Mouse (Mus musculus) thymus, adult 2 months (tissue): ENCODE results near the gene Rad9a. TPM values are rescaled to one million over a fixed set of nuclear protein-coding genes. Genes with fewer than 3 reads are reported as not detected.
A peak's percentile ranks its signal among the peaks of the same experiment; 100 is the strongest.

Experiments
- DNase-seq: peaks from one replicate; pipeline ENCODE4 v3.0.0; 2021
- H3K27ac ChIP-seq: fragments of 200-500 bp; 2 replicates; pipeline ENCODE4 v1.5.1; 2012; ENCODE audit warnings: low read length, control low read depth; ENCODE audit not compliant: control insufficient read depth, insufficient read depth
- H3K27me3 ChIP-seq: fragments of 200-500 bp; 2 replicates; pipeline ENCODE4 v1.6.1; 2012; ENCODE audit warnings: mild to moderate bottlenecking, low read length, moderate library complexity, mixed read lengths; ENCODE audit not compliant: control insufficient read depth, insufficient read depth
- H3K36me3 ChIP-seq: fragments of 200-500 bp; 2 replicates; pipeline ENCODE4 v1.6.1; 2012; ENCODE audit warnings: mild to moderate bottlenecking, low read length, moderate library complexity; ENCODE audit not compliant: control insufficient read depth, insufficient read depth
- H3K4me1 ChIP-seq: fragments of 200-500 bp; replicated peaks from 2 replicates; pipeline ENCODE4 v1.6.1; 2012; ENCODE audit warnings: low read length; ENCODE audit not compliant: control insufficient read depth, insufficient read depth
- H3K4me3 ChIP-seq: fragments of 200-500 bp; 2 replicates; pipeline ENCODE4 v1.5.1; 2012; ENCODE audit warnings: mild to moderate bottlenecking, low read length, control low read depth, moderate library complexity; ENCODE audit not compliant: control insufficient read depth, insufficient read depth
- CTCF ChIP-seq: fragments of 200-500 bp; IDR thresholded peaks from 2 replicates; pipeline ENCODE4 v1.5.1; 2012; ENCODE audit warnings: mild to moderate bottlenecking, control low read depth, low read length, moderate library complexity, borderline replicate concordance; ENCODE audit not compliant: control insufficient read depth, poor library complexity, insufficient read depth; ENCODE audit errors: extremely low read depth
- POLR2A ChIP-seq: fragments of 200-500 bp; IDR thresholded peaks from 2 replicates; pipeline ENCODE4 v1.6.1; 2012; ENCODE audit warnings: mild to moderate bottlenecking, low read length, control low read depth, moderate library complexity; ENCODE audit not compliant: control insufficient read depth, poor library complexity, insufficient read depth; ENCODE audit errors: extremely low read depth
- WGBS: fragments of 180-500 bp; shearing (Covaris S2); methylation state at CpG from one replicate; pipeline ENCODE4 v1.1.7; 2018; 5-methylcytosine and 5-hydroxymethylcytosine counted together
- polyA plus RNA-seq: library from polyadenylated mRNA; depleted of rRNA; stranded (reverse); fragments of >200 nt; gene quantifications from 2 replicates; pipeline ENCODE4 v1.2.3, GENCODE M21; 2012

Gene Rad9a
- polyA plus RNA-seq, 1 experiment: 143 TPM

DNA sequence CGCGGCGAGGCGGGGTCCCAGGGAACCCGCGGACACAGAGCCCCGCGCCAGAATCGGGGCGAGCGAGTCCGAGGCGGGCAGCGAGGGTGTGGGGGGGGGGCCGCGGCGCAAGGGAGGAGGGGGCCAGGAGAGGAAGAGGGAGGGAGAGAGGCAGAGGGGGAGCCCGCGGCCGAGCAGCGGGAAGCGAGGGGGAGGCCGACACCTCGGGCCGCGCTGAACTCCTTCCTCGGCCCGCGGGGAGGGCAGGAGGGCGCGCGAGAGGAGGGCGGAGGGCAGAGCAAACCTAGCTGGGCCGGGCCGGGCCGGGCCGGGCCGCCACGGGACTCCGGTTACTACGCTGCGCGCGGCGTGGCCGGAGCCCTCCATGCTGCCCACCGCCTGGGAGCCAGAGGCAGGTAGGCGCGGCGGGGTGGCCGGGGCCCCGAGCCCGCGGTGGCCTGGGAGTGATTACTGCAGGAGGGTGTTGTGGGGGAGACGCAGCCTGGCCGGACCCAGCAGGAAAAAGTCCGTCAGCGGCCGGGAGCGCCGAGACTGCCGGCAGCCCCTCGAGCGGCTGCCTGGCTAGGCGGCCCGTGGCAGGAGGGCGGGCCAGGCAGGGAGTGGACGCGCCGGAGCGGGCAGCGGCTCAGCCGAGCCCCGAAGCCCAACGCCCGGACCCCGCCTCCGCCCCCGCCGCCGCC is 13.4 kb upstream of the Rad9a start:
- Histone ChIP-seq H3K4me3 (peak overlapping the region; percentile 64), H3K27me3 (peaks cover 27% of the 10 kb centered on the region), H3K4me1 (peaks cover 36% of the 10 kb centered on the region), H3K36me3 (no peaks in the 10 kb centered on the region), H3K27ac (peak overlapping the region; percentile 10; the same call in 1 of the 2 replicates)
- no peak for DNase-seq
- under 1% methylated on average over 65 of the region's 81 CpGs for WGBS
- no peak for TF ChIP-seq POLR2A
- no peak for TF ChIP-seq CTCF

DNA sequence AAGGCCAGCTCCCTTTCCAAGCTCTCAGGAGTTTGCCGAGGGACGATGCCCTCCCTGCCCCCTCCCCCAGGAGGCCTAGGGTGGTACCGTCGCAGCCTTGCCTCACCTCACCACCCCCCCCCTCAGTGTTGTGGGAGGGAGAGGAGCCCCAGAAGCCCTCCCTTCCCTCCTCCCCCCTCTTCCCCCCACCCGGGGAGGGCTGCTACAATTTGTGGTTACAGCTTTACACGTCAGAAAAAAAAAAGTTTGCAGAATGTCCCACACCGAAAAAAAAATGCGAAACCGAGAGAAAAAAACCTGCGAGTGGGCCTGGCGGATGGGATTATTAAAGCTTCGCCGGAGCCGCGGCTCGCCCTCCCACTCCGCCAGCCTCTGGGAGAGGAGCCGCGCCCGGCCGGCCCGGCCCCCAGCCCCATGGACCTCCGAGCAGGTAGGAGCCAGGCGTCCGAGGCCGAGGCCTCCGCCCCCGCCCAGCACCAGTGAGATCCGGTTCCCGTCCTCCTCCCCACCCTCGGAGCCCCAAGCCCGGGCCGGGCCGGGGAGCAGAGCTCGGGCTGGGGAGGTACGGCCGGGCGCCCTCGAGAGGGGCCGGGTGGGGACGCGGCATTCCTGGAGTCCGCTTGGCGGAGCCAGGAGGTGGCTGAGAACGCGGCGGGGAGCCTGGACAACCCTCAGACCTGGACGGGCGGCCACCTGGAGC is 12.8 kb upstream of the Rad9a start, which contains the start of the genes Clcf1 and AC109138.7:
Gene Clcf1, plus strand, starts transcription at position 168 of the 700 bp plus-strand sequence.
Gene AC109138.7, plus strand, starts transcription at position 287 of the 700 bp plus-strand sequence.
- H3K4me3 ChIP-seq: peak within 1 kb of the TSS; percentile 64
- TF ChIP-seq POLR2A (no peak), CTCF (no peak)
- WGBS: under 1% methylated on average over 47 of the region's 49 CpGs
- peak within 1 kb of the TSS; percentile 10; the same call in 1 of the 2 replicates for H3K27ac ChIP-seq
- peak; percentile 63 for DNase-seq
- H3K36me3 ChIP-seq: no peaks in the 10 kb centered on the region
- peaks cover 27% of the 10 kb centered on the region for H3K27me3 ChIP-seq
- peaks cover 30% of the 10 kb centered on the region for H3K4me1 ChIP-seq

DNA sequence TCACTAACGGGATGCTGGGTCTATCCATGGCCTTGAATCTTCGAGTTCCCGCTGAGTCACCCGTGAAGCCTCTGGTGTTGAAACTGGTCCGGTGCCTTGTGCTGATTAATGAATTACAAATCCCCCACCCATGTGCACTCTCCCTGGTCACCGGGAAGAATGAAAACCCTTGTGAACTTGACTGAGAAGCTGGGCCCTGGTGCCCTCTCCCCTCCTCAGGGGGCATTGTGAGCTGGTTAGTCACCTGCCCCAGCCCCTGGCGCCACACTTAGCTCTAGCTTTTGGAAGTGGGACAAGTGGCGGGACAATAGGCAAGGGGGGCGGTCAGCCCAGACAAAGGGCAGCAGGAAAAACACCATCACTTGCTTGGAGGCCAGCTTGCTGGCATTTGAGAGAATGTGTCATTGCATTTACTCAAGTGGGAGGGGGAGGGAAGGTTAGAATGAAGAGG is 12.1 kb upstream of the Rad9a start:
- Histone ChIP-seq H3K27me3 (peaks cover 27% of the 10 kb centered on the region), H3K4me1 (peaks cover 32% of the 10 kb centered on the region), H3K36me3 (no peaks in the 10 kb centered on the region), H3K4me3 (0 out of 2 replicates have a peak overlapping the region, but pooled peaks have one; percentile 64), H3K27ac (no peak overlapping the region)
- no peak for DNase-seq
- WGBS: 17% methylated on average over 9 of the region's 9 CpGs
- TF ChIP-seq POLR2A: no peak
- TF ChIP-seq CTCF: no peak

DNA sequence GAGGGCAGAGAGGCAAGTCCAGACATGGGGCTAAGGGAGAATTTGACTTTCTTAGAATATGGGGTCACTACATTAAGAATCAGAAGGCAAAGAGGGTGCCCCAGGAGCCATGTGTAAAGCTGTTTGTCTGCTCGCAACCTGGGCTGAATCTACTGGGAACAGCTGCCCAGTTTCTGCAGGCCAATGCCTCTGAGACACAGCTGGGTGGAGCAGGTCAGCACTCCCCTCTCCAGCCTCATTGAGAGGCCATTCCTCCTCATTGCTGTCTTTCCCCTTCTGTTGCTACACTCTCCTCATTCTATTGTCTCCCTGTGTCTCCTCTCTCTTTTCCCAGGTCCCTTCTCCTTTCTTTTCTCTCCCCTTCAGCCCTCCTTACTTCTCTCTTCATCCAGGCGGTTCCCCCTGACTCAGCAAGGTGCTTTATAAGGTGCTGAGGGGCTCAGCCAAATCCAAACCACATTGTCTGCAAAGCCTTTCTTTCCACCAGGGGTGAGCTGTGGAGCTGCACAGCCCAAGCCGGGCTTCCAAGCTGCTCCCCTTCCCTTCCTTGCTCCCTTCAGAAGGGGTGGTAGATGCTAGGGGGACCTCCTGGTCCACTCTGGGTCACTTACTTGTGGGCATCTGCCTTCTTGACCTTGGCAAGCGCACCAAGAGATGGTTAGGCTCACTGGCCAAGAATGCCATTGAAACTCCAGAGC is 10.6 kb upstream of the Rad9a start:
- peaks cover 26% of the 10 kb centered on the region for H3K4me1 ChIP-seq
- H3K27ac ChIP-seq: no peak overlapping the region
- no peak for DNase-seq
- H3K27me3 ChIP-seq: peaks cover 27% of the 10 kb centered on the region
- H3K36me3 ChIP-seq: no peaks in the 10 kb centered on the region
- no peak overlapping the region for H3K4me3 ChIP-seq
- WGBS: 84% methylated on average over 4 of the region's 4 CpGs
- TF ChIP-seq POLR2A (no peak), CTCF (no peak)

DNA sequence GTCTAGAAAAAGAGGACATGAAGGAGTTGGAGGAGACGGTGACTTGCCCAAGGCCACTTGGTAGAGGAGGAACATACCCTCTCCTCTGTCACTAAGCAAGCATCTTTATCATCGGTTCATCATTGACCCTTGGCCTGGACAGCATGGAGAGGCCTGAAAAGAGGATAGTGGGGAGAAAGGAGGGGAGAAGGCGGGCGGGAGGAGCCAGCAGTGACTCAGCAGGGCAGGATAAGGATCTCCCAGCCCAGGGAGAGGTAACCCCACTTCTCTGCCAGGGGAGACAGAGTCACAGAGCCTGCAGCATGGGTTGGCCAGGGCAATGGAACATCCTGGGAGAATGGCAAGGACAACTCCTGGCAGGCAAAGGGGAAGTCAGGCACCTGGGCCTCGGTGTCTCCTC is 7.1 kb upstream of the Rad9a start:
- WGBS: 79% methylated on average over 5 of the region's 5 CpGs
- no peak overlapping the region for H3K27ac ChIP-seq
- TF ChIP-seq POLR2A: no peak
- TF ChIP-seq CTCF: no peak

DNA sequence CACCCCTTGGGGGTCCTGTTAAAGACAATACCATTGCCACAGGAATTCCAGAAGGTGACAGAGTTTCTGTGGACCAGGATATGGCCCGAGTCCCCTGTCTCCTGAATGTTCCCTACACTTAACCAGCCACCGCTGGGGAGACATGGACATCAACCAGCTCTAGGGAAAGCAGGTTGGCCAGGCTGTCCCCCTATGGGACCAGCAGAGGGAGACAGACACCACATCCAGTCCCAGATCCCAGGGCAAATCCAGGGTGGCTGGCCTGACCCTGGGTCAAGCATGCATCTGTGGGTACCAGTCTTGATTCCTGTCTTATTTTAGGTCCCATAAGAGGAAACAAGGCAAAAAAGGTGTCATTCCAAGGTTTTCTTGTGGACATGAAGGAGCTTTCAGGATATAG is 5.5 kb upstream of the Rad9a start:
- no peak for TF ChIP-seq POLR2A
- TF ChIP-seq CTCF: peak; percentile 95
- no peak overlapping the region for H3K27ac ChIP-seq
- H3K4me3 ChIP-seq: no peak overlapping the region
- WGBS: 15% methylated on average over 2 of the region's 2 CpGs
- H3K36me3 ChIP-seq: no peaks in the 10 kb centered on the region
- peaks cover 28% of the 10 kb centered on the region for H3K4me1 ChIP-seq
- peak; percentile 58 for DNase-seq
- H3K27me3 ChIP-seq: no peaks in the 10 kb centered on the region

More for the DNA sequence above, 7.1 kb upstream of the Rad9a start:
- DNase-seq: no peak
- no peak overlapping the region for H3K4me3 ChIP-seq
- peaks cover 25% of the 10 kb centered on the region for H3K4me1 ChIP-seq
- H3K27me3 ChIP-seq: peaks cover 5% of the 10 kb centered on the region
- no peaks in the 10 kb centered on the region for H3K36me3 ChIP-seq
